Mouse (Mus musculus): Measurements from ENCODE around the gene Galnt10. TPM values are rescaled to one million over a fixed set of nuclear protein-coding genes. Genes with fewer than 3 reads are reported as not detected.

Galnt10 gene
- polyA plus RNA-seq, 1 experiment, result 7.8 TPM

DNA sequence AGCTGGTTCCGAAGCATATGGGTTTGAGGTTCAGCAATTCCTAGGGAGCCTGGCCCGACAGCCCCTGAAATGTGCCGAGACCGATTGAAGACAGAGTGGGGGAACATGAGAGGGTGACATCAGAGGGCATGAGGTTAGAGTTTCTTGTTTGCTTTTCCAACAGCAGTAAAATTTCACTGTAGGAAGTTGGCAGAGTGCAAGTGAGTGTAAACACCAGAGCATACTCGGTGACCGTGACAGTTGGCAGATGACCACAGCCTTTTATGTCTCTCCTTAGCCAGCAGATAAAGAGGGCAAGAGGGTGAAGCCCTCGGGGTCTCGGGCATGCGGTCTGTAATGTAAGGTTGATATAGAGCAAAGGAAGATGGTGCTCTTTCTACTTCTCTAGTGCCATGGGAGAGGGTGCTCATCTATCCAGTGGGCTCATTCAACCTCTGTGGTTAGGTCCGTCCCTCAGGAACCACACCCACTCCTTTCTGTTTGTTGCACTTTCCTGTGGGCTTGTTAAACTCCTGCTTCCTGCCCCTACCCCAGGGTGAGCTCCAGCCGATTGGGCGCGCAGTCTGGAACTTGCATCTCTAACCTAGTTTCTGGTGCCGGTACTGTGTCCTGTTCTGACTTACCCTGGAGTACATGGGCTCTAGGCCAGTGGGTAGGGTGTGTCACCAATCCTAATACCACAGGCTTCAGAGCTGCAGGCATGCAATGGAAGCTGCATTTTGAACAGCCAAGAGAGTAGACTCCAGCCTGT, 43.1 kb downstream of the Galnt10 start:
- no peaks in the 10 kb centered on the region for H3K9me3 ChIP-seq (ENCODE audit: control insufficient read depth, low read length)
- no peak overlapping the region for H3K4me3 ChIP-seq (replicated peaks)
- peaks cover 45% of the 10 kb centered on the region for H3K36me3 ChIP-seq (ENCODE audit: control insufficient read depth)
- H3K4me1 ChIP-seq (ENCODE audit: control insufficient read depth), result peaks cover 64% of the 10 kb centered on the region
- no peak for TF ChIP-seq GATA1 (IDR thresholded peaks at IDR 0.05; ENCODE audit: low read length)
- no peak for TF ChIP-seq TAL1 (IDR thresholded peaks at IDR 0.05; ENCODE audit: low read length)
- H3K27me3 ChIP-seq (ENCODE audit: control insufficient read depth), result no peaks in the 10 kb centered on the region

- H3K4me1 ChIP-seq (ENCODE audit: control insufficient read depth), result peaks cover 58% of the 10 kb centered on the region
- peaks cover 57% of the 10 kb centered on the region for H3K36me3 ChIP-seq (ENCODE audit: control insufficient read depth)
- H3K27me3 ChIP-seq (ENCODE audit: control insufficient read depth), result no peaks in the 10 kb centered on the region
- no peak overlapping the region for H3K4me3 ChIP-seq (replicated peaks)
- TF ChIP-seq GATA1 (IDR thresholded peaks at IDR 0.05; ENCODE audit: low read length) (no peak), TAL1 (IDR thresholded peaks at IDR 0.05; ENCODE audit: low read length) (no peak)
- H3K9me3 ChIP-seq (ENCODE audit: control insufficient read depth, low read length), result no peaks in the 10 kb centered on the region
These were observed 44.6 kb downstream of the Galnt10 start for GRCm38 (mm10) chr11:57689811-57690210.

DNA sequence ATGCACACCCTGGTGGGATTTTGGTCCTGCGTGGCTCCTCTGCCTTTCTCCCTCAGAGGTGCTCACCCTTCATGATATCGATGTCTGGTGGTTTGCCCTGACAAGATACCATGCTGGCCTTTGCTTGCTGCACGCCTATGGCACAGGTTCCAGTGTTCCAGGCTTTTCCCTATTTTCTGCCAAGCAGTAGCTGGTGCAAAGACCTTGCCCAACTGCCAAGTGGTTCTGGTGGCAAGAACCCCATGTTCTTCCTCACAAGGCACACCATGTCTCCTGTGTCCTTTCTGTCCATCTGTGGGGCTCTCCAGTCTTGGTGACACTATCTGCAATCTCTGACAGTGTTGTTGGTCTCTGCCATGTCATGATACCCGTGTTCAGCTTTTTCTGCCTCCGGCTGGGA, 45.6 kb downstream of the Galnt10 start:
- Histone ChIP-seq H3K4me3 (replicated peaks) (no peak overlapping the region), H3K36me3 (ENCODE audit: control insufficient read depth) (peaks cover 57% of the 10 kb centered on the region), H3K9me3 (ENCODE audit: control insufficient read depth, low read length) (no peaks in the 10 kb centered on the region), H3K4me1 (ENCODE audit: control insufficient read depth) (peaks cover 50% of the 10 kb centered on the region), H3K27me3 (ENCODE audit: control insufficient read depth) (no peaks in the 10 kb centered on the region)
- TF ChIP-seq TAL1 (IDR thresholded peaks at IDR 0.05; ENCODE audit: low read length) (no peak), GATA1 (IDR thresholded peaks at IDR 0.05; ENCODE audit: low read length) (no peak)

DNA sequence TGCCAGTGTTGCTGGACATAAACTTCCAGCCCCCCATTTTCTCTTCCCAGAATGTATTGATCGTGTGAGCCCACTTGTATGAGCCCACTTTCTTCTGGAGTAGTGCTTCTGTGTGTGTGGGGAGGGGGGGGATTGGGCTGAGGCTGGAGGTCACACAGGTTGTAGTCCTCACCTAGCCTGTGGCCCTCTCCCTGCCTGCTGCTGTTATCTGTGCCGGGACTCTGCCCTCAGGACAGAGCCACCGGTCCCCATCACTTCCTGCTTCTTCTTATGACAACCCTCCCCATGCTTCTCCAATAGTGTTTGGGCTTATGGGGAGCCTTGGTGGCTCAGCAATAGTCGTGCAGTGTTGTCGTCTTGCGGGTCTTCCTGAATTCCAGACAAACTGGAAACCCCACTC, 46.7 kb downstream of the Galnt10 start:
- Histone ChIP-seq H3K9me3 (ENCODE audit: control insufficient read depth, low read length) (no peaks in the 10 kb centered on the region), H3K4me1 (ENCODE audit: control insufficient read depth) (peaks cover 40% of the 10 kb centered on the region), H3K27me3 (ENCODE audit: control insufficient read depth) (no peaks in the 10 kb centered on the region), H3K4me3 (replicated peaks) (no peak overlapping the region), H3K36me3 (ENCODE audit: control insufficient read depth) (peaks cover 62% of the 10 kb centered on the region)
- no peak for TF ChIP-seq GATA1 (IDR thresholded peaks at IDR 0.05; ENCODE audit: low read length)

- no peaks in the 10 kb centered on the region for H3K27me3 ChIP-seq (ENCODE audit: control insufficient read depth)
- no peaks in the 10 kb centered on the region for H3K9me3 ChIP-seq (ENCODE audit: control insufficient read depth, low read length)
- peaks cover 66% of the 10 kb centered on the region for H3K36me3 ChIP-seq (ENCODE audit: control insufficient read depth)
- H3K4me1 ChIP-seq (ENCODE audit: control insufficient read depth), result peaks cover 32% of the 10 kb centered on the region
- H3K4me3 ChIP-seq (replicated peaks), result no peak overlapping the region
- no peak for TF ChIP-seq TAL1 (IDR thresholded peaks at IDR 0.05; ENCODE audit: low read length)
- TF ChIP-seq GATA1 (IDR thresholded peaks at IDR 0.05; ENCODE audit: low read length), result no peak
These were observed 47.5 kb downstream of the Galnt10 start for GRCm38 (mm10) chr11:57692726-57693125.

GRCm38 (mm10) chr11:57694486-57694885, 49.2 kb downstream of the Galnt10 start:
- Histone ChIP-seq H3K4me1 (ENCODE audit: control insufficient read depth) (peaks cover 21% of the 10 kb centered on the region), H3K36me3 (ENCODE audit: control insufficient read depth) (peaks cover 67% of the 10 kb centered on the region), H3K4me3 (replicated peaks) (no peak overlapping the region), H3K27me3 (ENCODE audit: control insufficient read depth) (no peaks in the 10 kb centered on the region), H3K9me3 (ENCODE audit: control insufficient read depth, low read length) (no peaks in the 10 kb centered on the region)
- no peak for TF ChIP-seq GATA1 (IDR thresholded peaks at IDR 0.05; ENCODE audit: low read length)
- no peak for TF ChIP-seq TAL1 (IDR thresholded peaks at IDR 0.05; ENCODE audit: low read length)

- H3K9me3 ChIP-seq (ENCODE audit: control insufficient read depth, low read length), result no peaks in the 10 kb centered on the region
- peaks cover 74% of the 10 kb centered on the region for H3K36me3 ChIP-seq (ENCODE audit: control insufficient read depth)
- H3K27me3 ChIP-seq (ENCODE audit: control insufficient read depth), result no peaks in the 10 kb centered on the region
- H3K4me1 ChIP-seq (ENCODE audit: control insufficient read depth), result peaks cover 13% of the 10 kb centered on the region
- TF ChIP-seq GATA1 (IDR thresholded peaks at IDR 0.05; ENCODE audit: low read length) (no peak), TAL1 (IDR thresholded peaks at IDR 0.05; ENCODE audit: low read length) (no peak)
- no peak overlapping the region for H3K4me3 ChIP-seq (replicated peaks)
These were observed 51.0 kb downstream of the Galnt10 start for GRCm38 (mm10) chr11:57696207-57696676.

DNA sequence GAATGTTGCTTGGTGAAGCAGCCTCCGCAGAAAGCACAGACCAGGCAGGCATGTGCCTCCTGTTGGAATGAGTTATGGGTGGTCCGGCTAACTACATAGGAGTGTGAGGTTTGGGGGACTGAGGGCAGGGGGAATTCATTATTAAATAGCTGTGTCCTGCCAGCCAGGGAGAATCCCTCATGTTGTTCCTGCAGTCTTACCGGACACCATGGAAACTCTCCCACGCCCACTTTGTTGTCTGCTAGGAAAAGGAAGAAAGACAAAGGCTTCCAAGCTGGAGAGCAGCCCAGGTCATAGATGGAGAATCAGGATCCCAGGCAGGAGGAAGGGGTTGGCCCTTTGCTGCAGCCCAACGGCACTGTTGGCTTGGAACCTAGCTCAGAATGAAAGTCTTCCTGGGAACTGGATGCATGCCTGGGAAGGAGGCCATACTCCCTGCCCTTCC, 51.6 kb downstream of the Galnt10 start:
- H3K4me1 ChIP-seq (ENCODE audit: control insufficient read depth), result peaks cover 13% of the 10 kb centered on the region
- no peaks in the 10 kb centered on the region for H3K27me3 ChIP-seq (ENCODE audit: control insufficient read depth)
- no peaks in the 10 kb centered on the region for H3K9me3 ChIP-seq (ENCODE audit: control insufficient read depth, low read length)
- TF ChIP-seq TAL1 (IDR thresholded peaks at IDR 0.05; ENCODE audit: low read length) (no peak), GATA1 (IDR thresholded peaks at IDR 0.05; ENCODE audit: low read length) (no peak)
- H3K4me3 ChIP-seq (replicated peaks), result no peak overlapping the region
- peaks cover 80% of the 10 kb centered on the region for H3K36me3 ChIP-seq (ENCODE audit: control insufficient read depth)

- TF ChIP-seq GATA1 (IDR thresholded peaks at IDR 0.05; ENCODE audit: low read length) (no peak), TAL1 (IDR thresholded peaks at IDR 0.05; ENCODE audit: low read length) (no peak)
- peaks cover 87% of the 10 kb centered on the region for H3K36me3 ChIP-seq (ENCODE audit: control insufficient read depth)
These were observed 54.9 kb downstream of the Galnt10 start for GRCm38 (mm10) chr11:57700114-57700513.

More at GRCm38 (mm10) chr11:57700114-57700513, 54.9 kb downstream of the Galnt10 start:
- Histone ChIP-seq H3K4me3 (replicated peaks) (no peak overlapping the region), H3K9me3 (ENCODE audit: control insufficient read depth, low read length) (no peaks in the 10 kb centered on the region), H3K27me3 (ENCODE audit: control insufficient read depth) (no peaks in the 10 kb centered on the region), H3K4me1 (ENCODE audit: control insufficient read depth) (peaks cover 7% of the 10 kb centered on the region)

Data from erythroblast, embryonic 14.5 days (primary cell).